Mouse (Mus musculus): Measurements from ENCODE around the gene Edem2. TPM values are rescaled to one million over a fixed set of nuclear protein-coding genes. Genes with fewer than 3 reads are reported as not detected.

The Edem2 gene
- polyA plus RNA-seq, 1 experiment = 19.0 TPM

GRCm38 (mm10) chr2:155720585-155720984, 8.7 kb downstream of the Edem2 start:
- no peaks in the 10 kb centered on the region for H3K79me2 ChIP-seq (ENCODE audit: control insufficient read depth, insufficient read depth)
- H3ac ChIP-seq (ENCODE audit: control insufficient read depth, insufficient read length, low read depth) = no peak overlapping the region
- peaks cover 22% of the 10 kb centered on the region for H3K36me3 ChIP-seq (ENCODE audit: control insufficient read depth, insufficient read depth)
- H3K4me3 ChIP-seq (ENCODE audit: insufficient read depth, poor library complexity, severe bottlenecking) = no peak overlapping the region
- no peaks in the 10 kb centered on the region for H3K79me3 ChIP-seq (ENCODE audit: low read depth)
- no peak for TF ChIP-seq USF1 (IDR thresholded peaks at IDR 0.05; ENCODE audit: low read depth)
- TF ChIP-seq MYOG (IDR thresholded peaks at IDR 0.05; ENCODE audit: control insufficient read depth, extremely low read depth, insufficient read length) = no peak
- TF ChIP-seq MYOD1 (IDR thresholded peaks at IDR 0.05; ENCODE audit: control insufficient read depth, insufficient read length, low read depth) = no peak
- no peak for TF ChIP-seq CTCF (IDR thresholded peaks at IDR 0.05; ENCODE audit: control insufficient read depth, insufficient read depth, insufficient read length)
- no peak for TF ChIP-seq MAX (IDR thresholded peaks at IDR 0.05)
- no peak for TF ChIP-seq CEBPB (IDR thresholded peaks at IDR 0.05; ENCODE audit: low read depth)
- TF ChIP-seq FOSL1 (IDR thresholded peaks at IDR 0.05; ENCODE audit: insufficient read depth, low read length, poor library complexity, severe bottlenecking) = no peak
- no peaks in the 10 kb centered on the region for H3K27me3 ChIP-seq (ENCODE audit: control insufficient read depth, insufficient read depth, insufficient read length)

- peaks cover 33% of the 10 kb centered on the region for H3K36me3 ChIP-seq (ENCODE audit: control insufficient read depth, insufficient read depth)
- no peaks in the 10 kb centered on the region for H3K79me3 ChIP-seq (ENCODE audit: low read depth)
Measured at GRCm38 (mm10) chr2:155717082-155717990, 11.9 kb downstream of the Edem2 start.

DNA sequence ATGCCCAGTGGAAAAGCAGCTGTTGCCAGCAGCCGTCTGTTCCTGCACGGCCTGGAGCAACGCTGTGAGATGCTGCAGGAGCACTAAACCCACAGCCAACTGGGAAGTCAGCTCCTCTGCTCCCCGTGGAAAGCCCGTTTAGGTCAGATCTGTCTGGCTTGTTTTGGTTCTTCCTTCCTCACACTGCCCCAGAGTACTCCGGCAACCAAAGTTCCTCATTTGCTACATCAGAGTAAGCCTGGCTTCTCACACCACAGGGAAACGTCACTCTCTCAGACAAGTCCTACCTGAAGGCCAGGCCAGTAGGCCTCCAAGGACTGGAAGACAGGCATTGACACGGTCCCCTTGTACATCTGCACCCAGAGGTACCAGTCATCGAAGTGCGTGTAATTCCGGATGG, 18.7 kb downstream of the Edem2 start:
- no peak for TF ChIP-seq CEBPB (IDR thresholded peaks at IDR 0.05; ENCODE audit: low read depth)
- TF ChIP-seq CTCF (IDR thresholded peaks at IDR 0.05; ENCODE audit: control insufficient read depth, insufficient read depth, insufficient read length) = no peak
- no peak for TF ChIP-seq MYOG (IDR thresholded peaks at IDR 0.05; ENCODE audit: control insufficient read depth, extremely low read depth, insufficient read length)
- H3K36me3 ChIP-seq (ENCODE audit: control insufficient read depth, insufficient read depth) = peaks cover 44% of the 10 kb centered on the region
- no peak overlapping the region for H3ac ChIP-seq (ENCODE audit: control insufficient read depth, insufficient read length, low read depth)
- H3K79me3 ChIP-seq (ENCODE audit: low read depth) = no peaks in the 10 kb centered on the region
- H3K79me2 ChIP-seq (ENCODE audit: control insufficient read depth, insufficient read depth) = no peaks in the 10 kb centered on the region
- H3K27me3 ChIP-seq (ENCODE audit: control insufficient read depth, insufficient read depth, insufficient read length) = no peaks in the 10 kb centered on the region
- H3K4me3 ChIP-seq (ENCODE audit: insufficient read depth, poor library complexity, severe bottlenecking) = no peak overlapping the region

More at GRCm38 (mm10) chr2:155717082-155717990, 11.9 kb downstream of the Edem2 start:
- Histone ChIP-seq H3K4me3 (ENCODE audit: insufficient read depth, poor library complexity, severe bottlenecking) (no peak overlapping the region), H3K79me2 (ENCODE audit: control insufficient read depth, insufficient read depth) (no peaks in the 10 kb centered on the region), H3ac (ENCODE audit: control insufficient read depth, insufficient read length, low read depth) (no peak overlapping the region), H3K27me3 (ENCODE audit: control insufficient read depth, insufficient read depth, insufficient read length) (no peaks in the 10 kb centered on the region)
- TF ChIP-seq CEBPB (IDR thresholded peaks at IDR 0.05; ENCODE audit: low read depth) (no peak), FOSL1 (IDR thresholded peaks at IDR 0.05; ENCODE audit: insufficient read depth, low read length, poor library complexity, severe bottlenecking) (no peak), MYOD1 (IDR thresholded peaks at IDR 0.05; ENCODE audit: control insufficient read depth, insufficient read length, low read depth) (no peak), MAX (IDR thresholded peaks at IDR 0.05) (no peak), CTCF (IDR thresholded peaks at IDR 0.05; ENCODE audit: control insufficient read depth, insufficient read depth, insufficient read length) (no peak), MYOG (IDR thresholded peaks at IDR 0.05; ENCODE audit: control insufficient read depth, extremely low read depth, insufficient read length) (no peak), USF1 (IDR thresholded peaks at IDR 0.05; ENCODE audit: low read depth) (no peak)

DNA sequence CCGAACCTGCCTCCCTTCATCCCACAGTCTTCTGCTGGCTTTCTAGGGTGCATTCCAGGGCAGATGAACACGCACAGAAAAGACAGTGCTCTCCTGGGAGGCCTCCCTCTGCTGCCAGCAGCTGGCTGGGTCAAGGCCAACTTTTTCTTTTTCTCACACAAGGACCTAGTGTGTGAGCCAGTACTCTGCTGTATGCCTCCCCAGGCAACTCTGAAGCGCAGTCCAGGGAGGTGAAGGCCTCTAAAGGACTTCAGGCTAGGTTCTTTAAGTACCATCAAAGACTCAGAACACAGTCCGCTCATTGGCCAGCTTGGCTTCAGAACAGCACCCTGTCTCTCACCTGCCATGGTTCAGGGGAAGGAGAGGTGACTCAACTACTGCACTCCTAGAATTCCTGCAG, 22.0 kb downstream of the Edem2 start:
- Histone ChIP-seq H3K36me3 (ENCODE audit: control insufficient read depth, insufficient read depth) (peaks cover 39% of the 10 kb centered on the region), H3ac (ENCODE audit: control insufficient read depth, insufficient read length, low read depth) (no peak overlapping the region), H3K4me3 (ENCODE audit: insufficient read depth, poor library complexity, severe bottlenecking) (no peak overlapping the region), H3K79me3 (ENCODE audit: low read depth) (no peaks in the 10 kb centered on the region), H3K27me3 (ENCODE audit: control insufficient read depth, insufficient read depth, insufficient read length) (no peaks in the 10 kb centered on the region), H3K79me2 (ENCODE audit: control insufficient read depth, insufficient read depth) (no peaks in the 10 kb centered on the region)
- TF ChIP-seq CEBPB (IDR thresholded peaks at IDR 0.05; ENCODE audit: low read depth) (no peak), USF1 (IDR thresholded peaks at IDR 0.05; ENCODE audit: low read depth) (no peak), MYOD1 (IDR thresholded peaks at IDR 0.05; ENCODE audit: control insufficient read depth, insufficient read length, low read depth) (no peak), MYOG (IDR thresholded peaks at IDR 0.05; ENCODE audit: control insufficient read depth, extremely low read depth, insufficient read length) (no peak), MAX (IDR thresholded peaks at IDR 0.05) (no peak), FOSL1 (IDR thresholded peaks at IDR 0.05; ENCODE audit: insufficient read depth, low read length, poor library complexity, severe bottlenecking) (no peak), CTCF (IDR thresholded peaks at IDR 0.05; ENCODE audit: control insufficient read depth, insufficient read depth, insufficient read length) (no peak)

GRCm38 (mm10) chr2:155703630-155704029, 25.6 kb downstream of the Edem2 start:
- no peaks in the 10 kb centered on the region for H3K79me2 ChIP-seq (ENCODE audit: control insufficient read depth, insufficient read depth)
- H3ac ChIP-seq (ENCODE audit: control insufficient read depth, insufficient read length, low read depth) = no peak overlapping the region
- no peak overlapping the region for H3K4me3 ChIP-seq (ENCODE audit: insufficient read depth, poor library complexity, severe bottlenecking)
- H3K79me3 ChIP-seq (ENCODE audit: low read depth) = no peaks in the 10 kb centered on the region
- no peak for TF ChIP-seq MYOG (IDR thresholded peaks at IDR 0.05; ENCODE audit: control insufficient read depth, extremely low read depth, insufficient read length)
- TF ChIP-seq USF1 (IDR thresholded peaks at IDR 0.05; ENCODE audit: low read depth) = no peak
- no peak for TF ChIP-seq FOSL1 (IDR thresholded peaks at IDR 0.05; ENCODE audit: insufficient read depth, low read length, poor library complexity, severe bottlenecking)
- no peak for TF ChIP-seq MYOD1 (IDR thresholded peaks at IDR 0.05; ENCODE audit: control insufficient read depth, insufficient read length, low read depth)
- no peak for TF ChIP-seq MAX (IDR thresholded peaks at IDR 0.05)
- no peak for TF ChIP-seq CEBPB (IDR thresholded peaks at IDR 0.05; ENCODE audit: low read depth)
- TF ChIP-seq CTCF (IDR thresholded peaks at IDR 0.05; ENCODE audit: control insufficient read depth, insufficient read depth, insufficient read length) = no peak
- H3K27me3 ChIP-seq (ENCODE audit: control insufficient read depth, insufficient read depth, insufficient read length) = no peaks in the 10 kb centered on the region
- peaks cover 22% of the 10 kb centered on the region for H3K36me3 ChIP-seq (ENCODE audit: control insufficient read depth, insufficient read depth)

Data from C2C12 (cell line).